Mouse (Mus musculus) layer of hippocampus, adult 2 months (tissue): ENCODE measurements around the gene Fam71f2. TPM values are rescaled to one million over a fixed set of nuclear protein-coding genes. Genes with fewer than 3 reads are reported as not detected.
A peak's percentile ranks its signal among the peaks of the same experiment; 100 is the strongest.

ENCODE experiments used
- DNase-seq, 2 experiments: peaks; one replicate each; pipeline ENCODE4 v3.0.0; 2022; ENCODE audit warnings: low spot score in 2 of 2
- H3K27ac ChIP-seq: fragments of 200-600 bp; 2 replicates; pipeline ENCODE4 v1.8.1; 2022
- H3K4me3 ChIP-seq: fragments of 200-600 bp; 2 replicates; pipeline ENCODE4 v1.8.1; 2022; ENCODE audit warnings: mild to moderate bottlenecking
- CTCF ChIP-seq: fragments of 200-600 bp; conservative IDR thresholded peaks from 2 replicates; pipeline ENCODE4 v1.8.1; 2022; ENCODE audit warnings: antibody characterized with exemption, mild to moderate bottlenecking, moderate library complexity
- long read RNA-seq, 2 experiments: library from polyadenylated mRNA; stranded (forward); transcript quantifications; one replicate each; pipeline ENCODE4 v2.0.0; 2021; ENCODE audit warnings: borderline mapping rate in 2 of 2
- total RNA-seq, 2 experiments: library from RNA; stranded (reverse); gene quantifications; 2 replicates each; pipeline ENCODE4 v1.2.3; 2021

Fam71f2 gene
- total RNA-seq, result under 1 TPM; 0.51 to 0.56 TPM
- long read RNA-seq, experiment 1, result 0 reads
- long read RNA-seq, experiment 2, result 0 reads

- peak; percentile 44; the same call in 1 of the 2 replicates for TF ChIP-seq CTCF
- no peak for DNase-seq
- Histone ChIP-seq H3K27ac (no peak within 1 kb of the TSS), H3K4me3 (no peak within 1 kb of the TSS)
Measured at GRCm38 (mm10) chr6:29279293-29279692, at the start of gene Fam71f2. Gene Fam71f2, plus strand, starts transcription at chr6:29279593.

DNA sequence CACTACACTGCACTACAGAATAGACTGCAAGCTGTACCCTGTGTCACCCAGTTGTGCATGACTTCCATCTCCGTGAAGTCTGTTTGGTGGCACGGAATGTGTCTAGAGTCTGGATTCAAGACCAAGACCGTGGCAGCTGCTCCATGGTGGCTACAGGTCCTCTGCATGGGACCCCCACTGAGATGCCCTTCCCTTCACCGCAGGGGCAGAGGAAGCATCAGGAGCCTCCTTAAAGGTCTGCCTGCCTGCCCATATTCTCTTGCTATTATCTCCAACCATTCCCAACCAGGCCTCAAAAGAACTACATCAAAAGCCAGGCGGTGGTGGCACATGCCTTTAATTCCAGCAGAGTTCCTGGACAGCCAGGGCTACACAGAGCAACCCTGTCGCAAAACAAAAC, 49.0 kb upstream of the Fam71f2 start:
- no peak overlapping the region for H3K4me3 ChIP-seq
- H3K27ac ChIP-seq, result no peak overlapping the region
- DNase-seq, result no peak
- no peak for TF ChIP-seq CTCF

- H3K4me3 ChIP-seq, result no peak overlapping the region
- DNase-seq, result no peak
- TF ChIP-seq CTCF, result no peak
- no peak overlapping the region for H3K27ac ChIP-seq
Measured at GRCm38 (mm10) chr6:29231799-29232198, 47.6 kb upstream of the Fam71f2 start.

DNA sequence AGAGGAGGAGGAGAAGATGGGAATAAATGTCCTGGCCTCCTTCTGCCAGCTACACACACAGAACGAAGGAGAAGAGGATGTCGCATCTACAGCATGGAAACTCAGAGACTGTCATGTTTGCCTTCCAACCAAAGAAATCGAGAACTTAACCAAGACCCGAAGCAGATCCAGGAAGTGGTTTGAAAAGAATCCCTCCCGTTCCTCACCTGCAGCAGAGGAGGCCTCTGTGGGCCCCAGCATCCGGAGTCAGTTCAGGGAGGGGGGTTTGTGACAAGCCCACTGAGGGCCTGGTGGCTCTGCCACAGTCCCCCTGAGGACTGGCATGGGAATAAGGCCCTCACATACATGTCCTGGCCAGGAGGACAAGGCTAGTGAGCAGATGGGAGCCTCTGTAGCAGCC, 47.1 kb upstream of the Fam71f2 start:
- H3K27ac ChIP-seq, result no peak overlapping the region
- TF ChIP-seq CTCF, result no peak

DNA sequence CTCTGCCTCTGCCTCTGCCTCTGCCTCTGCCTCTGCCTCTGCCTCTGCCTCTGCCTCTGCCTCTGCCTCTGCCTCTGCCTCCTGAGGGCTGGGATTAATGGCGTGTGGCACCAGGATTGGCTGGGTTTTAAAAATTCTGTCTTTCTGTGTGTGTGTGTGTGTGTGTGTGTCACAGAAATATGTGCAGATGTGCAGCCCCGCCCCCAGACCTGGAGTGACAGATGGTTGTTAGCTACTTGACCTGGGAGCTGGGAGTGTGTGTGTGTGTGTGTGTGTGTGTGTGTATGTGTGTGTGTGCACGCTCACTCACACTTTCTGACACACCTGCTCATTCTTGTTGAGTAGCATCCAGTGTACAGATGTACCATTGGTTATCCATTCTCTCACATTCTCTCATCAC, 45.7 kb upstream of the Fam71f2 start:
- no peak for TF ChIP-seq CTCF
- H3K4me3 ChIP-seq, result no peak overlapping the region
- no peak for DNase-seq
- H3K27ac ChIP-seq, result no peak overlapping the region

More for the DNA sequence above, 47.1 kb upstream of the Fam71f2 start:
- no peak for DNase-seq
- no peak overlapping the region for H3K4me3 ChIP-seq

DNA sequence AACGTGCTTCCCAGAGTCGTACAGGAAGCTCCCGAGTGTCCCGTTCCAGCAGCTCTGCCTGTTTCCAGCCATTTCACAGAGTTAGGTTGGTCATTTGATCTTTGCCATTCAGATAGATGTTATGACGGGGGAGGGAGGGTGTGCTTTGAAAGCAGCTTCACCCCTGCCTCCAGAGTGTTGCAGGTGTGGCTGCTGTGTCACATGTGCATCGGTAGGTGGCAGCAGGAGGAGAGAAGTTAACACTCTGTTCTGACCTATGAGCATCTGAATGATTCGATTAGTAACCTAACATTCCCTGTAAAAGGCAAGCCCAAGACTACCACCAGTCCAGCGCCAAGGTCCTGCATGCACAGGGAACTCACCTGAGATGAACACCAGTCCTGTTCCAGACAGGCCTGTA, 45.1 kb upstream of the Fam71f2 start:
- no peak overlapping the region for H3K27ac ChIP-seq
- peak; percentile 70 for TF ChIP-seq CTCF
- DNase-seq, result no peak
- H3K4me3 ChIP-seq, result no peak overlapping the region

GRCm38 (mm10) chr6:29240806-29241205, 38.6 kb upstream of the Fam71f2 start:
- Histone ChIP-seq H3K27ac (no peak overlapping the region), H3K4me3 (no peak overlapping the region)
- no peak for DNase-seq
- peak; percentile 82 for TF ChIP-seq CTCF

- Histone ChIP-seq H3K4me3 (no peak overlapping the region), H3K27ac (no peak overlapping the region)
- peak; percentile 66 for TF ChIP-seq CTCF
- no peak for DNase-seq
Measured at GRCm38 (mm10) chr6:29241697-29242096, 37.7 kb upstream of the Fam71f2 start.

DNA sequence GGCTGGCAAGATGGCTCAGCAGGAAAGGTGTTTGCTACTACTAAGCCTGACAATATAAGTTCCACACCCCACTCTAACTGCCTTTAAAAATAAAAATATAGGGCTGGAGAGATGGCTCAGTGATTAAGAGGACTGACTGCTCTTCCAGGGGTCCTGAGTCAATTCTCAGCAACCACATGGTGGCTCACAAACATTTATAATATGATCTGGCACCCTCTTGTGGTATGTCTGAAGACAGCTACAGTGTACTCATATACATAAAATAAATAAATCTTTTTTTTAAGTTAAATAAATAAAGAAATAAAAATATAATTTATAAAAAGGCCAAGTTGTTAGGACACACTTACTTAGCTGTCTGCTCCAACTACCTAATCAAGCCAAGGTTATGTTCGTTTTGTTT, 37.1 kb upstream of the Fam71f2 start:
- TF ChIP-seq CTCF, result peak; percentile 62
- DNase-seq, result no peak
- H3K4me3 ChIP-seq, result no peak overlapping the region
- no peak overlapping the region for H3K27ac ChIP-seq

DNA sequence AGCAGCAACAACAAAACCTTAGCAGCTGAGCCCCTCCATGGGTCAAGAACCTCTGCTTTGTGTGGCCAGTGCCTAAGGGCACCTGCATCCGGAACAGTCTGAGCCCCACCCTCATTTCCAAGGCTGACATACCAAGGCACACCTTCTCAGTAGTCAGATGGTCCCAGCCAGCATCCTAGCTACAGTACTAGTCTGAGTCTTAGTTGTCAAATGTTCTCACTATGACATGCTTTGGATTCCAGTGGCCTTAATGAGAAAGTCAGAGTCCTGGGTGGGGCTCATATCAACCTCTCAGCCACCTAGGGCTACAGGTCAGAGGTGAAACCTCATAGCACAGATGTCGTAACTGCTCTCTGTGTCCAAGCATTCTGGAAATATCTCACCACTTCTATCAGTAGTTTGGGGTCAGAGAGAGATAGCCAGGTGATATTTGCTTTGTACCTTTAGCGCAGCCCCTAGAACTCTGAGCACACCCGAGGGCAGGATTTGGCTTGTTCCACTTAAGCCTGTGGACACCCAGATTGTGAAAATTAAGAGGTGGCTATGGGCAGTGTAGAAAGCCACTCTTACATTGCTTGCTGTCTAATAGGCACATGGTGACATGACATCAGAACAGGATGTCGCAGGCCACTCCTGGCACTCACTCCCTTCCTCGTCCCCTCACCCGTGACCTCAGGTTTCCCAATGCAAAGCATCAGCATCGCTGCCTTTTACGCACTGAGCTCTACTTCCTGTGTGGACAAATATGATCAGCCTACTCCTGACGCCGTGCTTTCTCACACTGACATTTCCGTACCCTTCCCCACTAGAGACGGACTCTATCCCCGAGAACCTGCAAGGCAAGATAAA, 33.9 kb upstream of the Fam71f2 start:
- no peak overlapping the region for H3K4me3 ChIP-seq
- DNase-seq, result no peak
- H3K27ac ChIP-seq, result no peak overlapping the region
- TF ChIP-seq CTCF, result no peak

DNA sequence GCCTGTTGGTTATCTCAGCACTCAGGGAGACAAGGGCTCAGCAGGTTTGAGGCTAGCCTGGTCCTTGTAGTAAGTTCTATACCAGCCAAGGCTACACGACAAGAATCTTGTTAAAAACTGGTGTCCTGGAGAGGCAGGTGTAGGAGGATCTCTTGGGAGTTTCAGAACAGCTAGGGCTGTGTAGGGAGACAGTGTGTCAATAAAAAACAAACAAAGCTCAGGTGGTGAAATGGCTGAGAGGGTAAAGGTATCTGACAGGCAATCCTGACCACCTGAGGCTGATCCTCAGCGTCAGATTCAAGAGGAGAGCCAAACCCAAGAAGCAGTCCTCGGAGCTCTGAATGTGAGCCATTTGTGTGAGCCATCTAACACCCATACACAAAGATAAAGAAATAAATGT, 33.2 kb upstream of the Fam71f2 start:
- DNase-seq, result no peak
- Histone ChIP-seq H3K27ac (no peak overlapping the region), H3K4me3 (no peak overlapping the region)
- TF ChIP-seq CTCF, result no peak

DNA sequence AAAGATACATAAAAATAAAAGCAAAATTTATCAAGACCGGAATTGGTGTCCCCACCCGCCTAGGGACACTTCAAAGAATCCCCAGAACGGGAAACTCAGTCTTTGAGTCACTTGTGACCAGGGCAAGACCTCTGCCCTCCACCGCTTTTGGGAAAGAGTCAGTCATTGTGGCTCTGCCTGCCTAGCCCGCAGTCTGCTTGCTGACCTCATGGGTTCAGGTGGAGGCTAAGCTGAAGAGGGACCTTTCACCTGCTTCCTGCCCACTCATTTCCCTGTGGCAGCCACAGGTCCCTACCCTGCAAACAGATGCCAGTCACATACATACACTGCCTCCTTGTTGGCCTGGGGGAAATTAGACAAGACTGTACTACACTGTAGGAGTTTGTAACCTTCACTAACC, 32.8 kb upstream of the Fam71f2 start:
- Histone ChIP-seq H3K27ac (no peak overlapping the region), H3K4me3 (no peak overlapping the region)
- DNase-seq, result no peak
- no peak for TF ChIP-seq CTCF

- DNase-seq, result no peak
- H3K27ac ChIP-seq, result no peak overlapping the region
- TF ChIP-seq CTCF, result no peak
- H3K4me3 ChIP-seq, result no peak overlapping the region
Measured at GRCm38 (mm10) chr6:29247072-29247471, 32.3 kb upstream of the Fam71f2 start.

DNA sequence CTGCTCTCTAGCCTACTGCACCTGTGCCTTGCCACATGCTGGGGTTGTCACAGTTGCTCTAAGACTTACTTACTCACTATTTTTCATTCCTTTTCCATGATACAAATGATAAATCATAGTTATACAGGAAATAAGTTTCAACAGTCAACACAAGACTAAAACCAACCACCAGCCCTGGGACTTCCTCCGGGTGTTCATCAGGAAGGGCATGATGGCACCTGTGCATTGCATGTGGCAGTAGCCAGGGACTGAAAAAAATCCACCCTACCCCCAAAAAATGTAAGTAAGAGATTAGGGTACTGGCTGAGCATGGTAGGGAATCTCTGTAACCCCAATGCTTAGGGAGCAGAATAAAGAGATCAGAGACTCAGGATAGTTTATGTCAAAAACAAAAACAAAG, 20.0 kb upstream of the Fam71f2 start:
- H3K4me3 ChIP-seq, result no peak overlapping the region
- DNase-seq, result no peak
- no peak overlapping the region for H3K27ac ChIP-seq
- no peak for TF ChIP-seq CTCF
